Mouse (Mus musculus) lung, adult 2 months (tissue): Measurements from ENCODE around the gene Isg15.

ENCODE experiments used
- CTCF ChIP-seq: fragments of 200-500 bp; IDR thresholded peaks from 2 replicates; pipeline ENCODE4 v1.5.1; 2011; ENCODE audit warnings: mild to moderate bottlenecking, low read length, control low read depth; ENCODE audit not compliant: insufficient read depth
- POLR2A ChIP-seq: fragments of 200-500 bp; IDR thresholded peaks from 2 replicates; pipeline ENCODE4 v1.6.1; 2011; ENCODE audit warnings: low read depth, mild to moderate bottlenecking, control low read depth, low read length, borderline replicate concordance; ENCODE audit errors: extremely low read depth

DNA sequence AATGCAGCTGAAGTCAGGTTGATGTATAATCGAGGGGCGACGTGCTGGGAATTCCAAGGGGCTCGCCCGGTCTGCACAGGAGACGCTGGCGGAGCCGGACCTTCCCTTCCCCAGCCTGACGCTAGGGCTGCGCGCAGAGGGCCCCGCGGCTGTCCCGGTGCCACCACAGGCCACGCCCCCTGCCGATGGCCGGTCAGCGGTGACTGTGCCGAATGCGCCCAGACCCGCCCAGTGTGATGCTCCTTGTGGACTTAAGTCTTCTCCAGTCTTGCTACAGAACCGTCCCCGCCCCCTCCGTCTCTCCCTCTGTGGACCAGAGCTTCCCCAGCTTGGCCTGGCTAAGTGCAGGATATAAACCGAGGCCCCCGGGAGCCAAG is 2.8 kb downstream of the Isg15 start:
- no peak for TF ChIP-seq CTCF
- peak; percentile 46; the same call in 1 of the 2 replicates for TF ChIP-seq POLR2A
